18 mouse cellular contexts compared by ENCODE assay signal in genomic region chr5:115734570-115734969, GRCm38 (mm10). TPM values are rescaled to one million over a fixed set of nuclear protein-coding genes. Genes with fewer than 3 reads are reported as not detected.
DNase-seq lines count a peak whose midpoint lies in the region; ATAC-seq and TF ChIP-seq lines count a peak whose summit lies in the region.
"Had no signal": no experiment of that assay in that cellular context is flagged by ENCODE, and none has a peak within 500 bp of the region (broad histone marks: within the 10 kb centered on the region; RNA-seq: fewer than 3 reads in every experiment).

No protein-coding gene starts in this region.

- no peak overlapping the region for H3K9ac ChIP-seq in liver, adult 2 months (ENCODE audit: low read depth, low read length)
- no peak overlapping the region for H3K9ac ChIP-seq in liver, embryonic 12.5 days
- no peak overlapping the region for H3K9ac ChIP-seq in forebrain, embryonic 11.5 days (ENCODE audit: low read length)
- H3K9ac ChIP-seq: forebrain, embryonic 12.5 days; limb, embryonic 15.5 days; midbrain, embryonic 13.5 days; stomach, embryonic 15.5 days had no signal

- H3K4me2 ChIP-seq in liver, embryonic 12.5 days: no peak overlapping the region
- no peak overlapping the region for H3K4me2 ChIP-seq in forebrain, embryonic 11.5 days (ENCODE audit: low read depth, low read length, severe bottlenecking)
- H3K4me2 ChIP-seq: forebrain, embryonic 12.5 days; limb, embryonic 15.5 days; midbrain, embryonic 13.5 days; stomach, embryonic 15.5 days had no signal

- H3K9me3 ChIP-seq in liver, embryonic 12.5 days (replicated peaks): 0 out of 2 replicates have a peak, but pooled peaks cover 5% of the 10 kb centered on the region
- no peaks in the 10 kb centered on the region for H3K9me3 ChIP-seq in E14TG2a.4 (ENCODE audit: low read length)
- no peaks in the 10 kb centered on the region for H3K9me3 ChIP-seq in forebrain, embryonic 11.5 days (ENCODE audit: control insufficient read depth, low read length)
- H3K9me3 ChIP-seq: forebrain, embryonic 12.5 days; heart, embryonic 10.5 days; limb, embryonic 15.5 days; midbrain, embryonic 13.5 days; stomach, embryonic 15.5 days had no signal

- TF ChIP-seq POLR2A in liver, adult 2 months (IDR thresholded peaks at IDR 0.05; ENCODE audit: extremely low read depth, insufficient read depth, low read length): no peak

- no peak for ATAC-seq in liver, embryonic 12.5 days
- no peak for ATAC-seq in forebrain, embryonic 11.5 days (replicated peaks; ENCODE audit: low FRiP score)
- ATAC-seq: lung, postnatal 0 days; midbrain, embryonic 13.5 days had no signal

- H3K36me3 ChIP-seq in liver, adult 2 months (ENCODE audit: control insufficient read depth, insufficient read depth, low read length): no peaks in the 10 kb centered on the region
- no peaks in the 10 kb centered on the region for H3K36me3 ChIP-seq in liver, embryonic 12.5 days
- H3K36me3 ChIP-seq in E14TG2a.4 (ENCODE audit: insufficient read depth, low read length): peaks cover 2% of the 10 kb centered on the region; the same call in 1 of the 2 replicates
- no peaks in the 10 kb centered on the region for H3K36me3 ChIP-seq in forebrain, embryonic 11.5 days (ENCODE audit: control insufficient read depth, insufficient read depth, low read length)
- H3K36me3 ChIP-seq: forebrain, embryonic 12.5 days; heart, embryonic 10.5 days; limb, embryonic 15.5 days; midbrain, embryonic 13.5 days; stomach, embryonic 15.5 days had no signal

- TF ChIP-seq CTCF in liver, adult 2 months (IDR thresholded peaks at IDR 0.05; ENCODE audit: low read depth, low read length): peak; percentile 3; the same call in 1 of the 2 replicates
- peak; percentile 42 for TF ChIP-seq CTCF in E14TG2a.4 (conservative IDR thresholded peaks at IDR 0.05; ENCODE audit: low read length)

- H3K27me3 ChIP-seq in liver, adult 2 months (ENCODE audit: control insufficient read depth, insufficient read depth, low read length): peaks cover 8% of the 10 kb centered on the region
- peaks cover 45% of the 10 kb centered on the region for H3K27me3 ChIP-seq in liver, embryonic 12.5 days (replicated peaks)
- H3K27me3 ChIP-seq in E14TG2a.4 (ENCODE audit: insufficient read depth, low read length): peaks cover 22% of the 10 kb centered on the region
- peaks cover 6% of the 10 kb centered on the region for H3K27me3 ChIP-seq in forebrain, embryonic 11.5 days (ENCODE audit: control insufficient read depth, insufficient read depth, low read length)

- H3K79me2 ChIP-seq in liver, adult 2 months (ENCODE audit: control insufficient read depth, insufficient read depth, low read length): no peaks in the 10 kb centered on the region

- H3K4me3 ChIP-seq in liver, adult 2 months (ENCODE audit: insufficient read depth, low read depth, low read length): no peak overlapping the region
- H3K4me3 ChIP-seq in liver, embryonic 12.5 days: no peak overlapping the region
- H3K4me3 ChIP-seq in E14TG2a.4 (replicated peaks; ENCODE audit: low read length): no peak overlapping the region
- no peak overlapping the region for H3K4me3 ChIP-seq in forebrain, embryonic 11.5 days (ENCODE audit: low read depth, low read length)
- H3K4me3 ChIP-seq: forebrain, embryonic 12.5 days; heart, embryonic 10.5 days; limb, embryonic 15.5 days; midbrain, embryonic 13.5 days; stomach, embryonic 15.5 days had no signal

- peaks cover 3% of the 10 kb centered on the region for H3K4me1 ChIP-seq in liver, adult 2 months (ENCODE audit: control insufficient read depth, insufficient read depth, low read length)
- H3K4me1 ChIP-seq in liver, embryonic 12.5 days: peaks cover 21% of the 10 kb centered on the region
- H3K4me1 ChIP-seq in E14TG2a.4 (replicated peaks; ENCODE audit: low read depth, low read length): peaks cover 22% of the 10 kb centered on the region
- no peaks in the 10 kb centered on the region for H3K4me1 ChIP-seq in forebrain, embryonic 11.5 days (replicated peaks; ENCODE audit: control insufficient read depth, insufficient read depth, low read length)

- WGBS in liver, adult 2 months: 79% methylated on average over 2 of the region's 2 CpGs
- 75% methylated on average over 2 of the region's 2 CpGs for WGBS in liver, embryonic 12.5 days (ENCODE audit: insufficient replicate concordance)
- 73% methylated on average over 2 of the region's 2 CpGs for WGBS in forebrain, embryonic 11.5 days

- DNase-seq in liver, adult 2 months (ENCODE audit: extremely low read depth, low read depth, low spot score): no peak
- peak; percentile 91 for DNase-seq in R1 (ENCODE audit: low read depth, low spot score)
- peak; percentile 55 for DNase-seq in naive thymus-derived CD4-positive, alpha-beta T cell, adult 2 months (ENCODE audit: low read depth)
- no peak for DNase-seq in forebrain, embryonic 11.5 days (ENCODE audit: low spot score)
- no peak for DNase-seq in right cerebral cortex, postnatal 25 days
- DNase-seq in c-Kit-positive CD71-positive TER-119-positive erythroid progenitor cells, embryonic 14.5 days (ENCODE audit: low spot score): no peak
- DNase-seq: adrenal gland, postnatal 10 days; cerebellum, adult 9-11 months; heart, postnatal 4 days; thymus, postnatal 36 days had no signal

- H3K27ac ChIP-seq in liver, adult 2 months (replicated peaks; ENCODE audit: insufficient read depth, low read depth, low read length): no peak overlapping the region
- H3K27ac ChIP-seq in liver, embryonic 12.5 days: no peak overlapping the region
- H3K27ac ChIP-seq in forebrain, embryonic 11.5 days (ENCODE audit: low read depth, low read length): no peak overlapping the region
- H3K27ac ChIP-seq: forebrain, embryonic 12.5 days; heart, embryonic 10.5 days; limb, embryonic 15.5 days; midbrain, embryonic 13.5 days; stomach, embryonic 15.5 days had no signal

RNA-seq across cellular contexts. Expression of gene Bicdl1, which starts 3.1 kb away (rescaled TPM):
- 1.1 and 1.5 TPM in 2 replicates for total RNA-seq in liver, adult 2 months (2014; rRNA removed)
- polyA plus RNA-seq in liver, adult 2 months (2012; rRNA removed): 3.1 and 3.9 TPM in 2 replicates
- 2.9 and 3.4 TPM in 2 replicates for polyA plus RNA-seq in liver, embryonic 12.5 days (2016; fragmentation: Nextera tagmentation; extraction: Ambion mirVana)
- 11.1 and 13.2 TPM in 2 replicates for polyA plus RNA-seq in forebrain, embryonic 11.5 days (2014; fragmentation: Nextera tagmentation; extraction: Ambion mirVana)

Comparison
In these comparisons a context has a peak if more than half of its experiments do, and no peak if none do; other contexts are left out.
1. DNase-seq: peak in R1 (single experiment) and naive thymus-derived CD4-positive, alpha-beta T cell, adult 2 months (single experiment); none in liver, adult 2 months (single experiment), forebrain, embryonic 11.5 days (single experiment), right cerebral cortex, postnatal 25 days (single experiment) and c-Kit-positive CD71-positive TER-119-positive erythroid progenitor cells, embryonic 14.5 days (single experiment).